Mouse (Mus musculus) heart, postnatal 0 days (tissue): ENCODE data around the gene Fam19a5. TPM values are rescaled to one million over a fixed set of nuclear protein-coding genes. Genes with fewer than 3 reads are reported as not detected.

Experiments used
- ATAC-seq: fragments of 200-750 bp; cut with Nextera tagmentation; 2 replicates; pipeline ENCODE4 v1.8.0; 2017; ENCODE audit warnings: low read depth, moderate number of reproducible peaks, moderate library complexity; ENCODE audit not compliant: insufficient read depth
- DNase-seq: peaks from one replicate; pipeline ENCODE4 v3.0.0-alpha.2; 2016; ENCODE audit warnings: low spot score
- H3K27ac ChIP-seq: fragments of 300-500 bp; sonication (generic); 2 replicates; pipeline ENCODE4 v1.5.1; 2014; ENCODE audit warnings: low read depth, mild to moderate bottlenecking
- H3K27me3 ChIP-seq: fragments of 300-500 bp; sonication (generic); 2 replicates; pipeline ENCODE4 v1.6.1; 2014; ENCODE audit warnings: low read length, mixed read lengths; ENCODE audit not compliant: control insufficient read depth, insufficient read depth
- H3K36me3 ChIP-seq: fragments of 300-500 bp; sonication (generic); replicated peaks from 2 replicates; pipeline ENCODE4 v1.6.1; 2014; ENCODE audit warnings: low read length, mixed read lengths; ENCODE audit not compliant: control insufficient read depth, insufficient read depth
- H3K4me1 ChIP-seq: fragments of 300-500 bp; sonication (generic); 2 replicates; pipeline ENCODE4 v1.6.1; 2014; ENCODE audit warnings: antibody characterized with exemption; ENCODE audit not compliant: control insufficient read depth, insufficient read depth
- H3K4me2 ChIP-seq: fragments of 300-500 bp; sonication (generic); 2 replicates; pipeline ENCODE4 v1.6.1; 2014; ENCODE audit warnings: low read depth, mild to moderate bottlenecking, low read length, moderate library complexity
- H3K4me3 ChIP-seq: fragments of 300-500 bp; sonication (generic); 2 replicates; pipeline ENCODE4 v1.5.1; 2014; ENCODE audit warnings: low read depth, low read length
- H3K9ac ChIP-seq: fragments of 300-500 bp; sonication (generic); replicated peaks from 2 replicates; pipeline ENCODE4 v1.6.1; 2014; ENCODE audit warnings: low read depth, low read length, mixed read lengths
- H3K9me3 ChIP-seq: fragments of 300-500 bp; sonication (generic); replicated peaks from 2 replicates; pipeline ENCODE4 v1.6.1; 2016; ENCODE audit warnings: low read length; ENCODE audit not compliant: control insufficient read depth
- CTCF ChIP-seq: IDR thresholded peaks from 2 replicates; pipeline ENCODE4 v1.5.1; 2016; ENCODE audit warnings: antibody characterized with exemption, control low read depth, low read depth
- EP300 ChIP-seq: IDR thresholded peaks from 2 replicates; pipeline ENCODE4 v1.6.1; 2016; ENCODE audit warnings: antibody characterized with exemption, low read depth
- WGBS: fragments of 180-500 bp; shearing (Covaris S2); extraction: QIAGEN DNeasy Blood & Tissue Kit; methylation state at CpG from one replicate; pipeline ENCODE4 v1.1.7; 2014; 5-methylcytosine and 5-hydroxymethylcytosine counted together
- microRNA-seq: library from miRNA; unstranded; fragments of <30 nt; microRNA quantifications from one replicate; pipeline ENCODE4, GENCODE M21; 2016
- polyA plus RNA-seq: library from polyadenylated mRNA; unstranded; fragments of >200 nt; fragmentation: Nextera tagmentation; extraction: Ambion mirVana; gene quantifications from 2 replicates; pipeline ENCODE4 v1.2.1, GENCODE M21; 2015
- total RNA-seq: library from RNA; depleted of rRNA; stranded (reverse); fragments of >200 nt; gene quantifications from 2 replicates; pipeline ENCODE4 v1.2.3, GENCODE M21; 2014; ENCODE audit warnings: low replicate concordance

The Fam19a5 gene
- total and polyA plus RNA-seq, 2 experiments from 2014 or later, result 0.27 to 2.5 TPM

- H3K36me3 ChIP-seq, result no peaks in the 10 kb centered on the region
- H3K4me3 ChIP-seq, result no peak overlapping the region
- 62% methylated on average over 4 of the region's 4 CpGs for WGBS
- H3K9ac ChIP-seq, result no peak overlapping the region
- ATAC-seq (no peak), DNase-seq (no peak)
- no peaks in the 10 kb centered on the region for H3K27me3 ChIP-seq
- no peak overlapping the region for H3K27ac ChIP-seq
- TF ChIP-seq CTCF (no peak), EP300 (no peak)
- H3K4me1 ChIP-seq, result no peaks in the 10 kb centered on the region
- H3K4me2 ChIP-seq, result no peak overlapping the region
- no peaks in the 10 kb centered on the region for H3K9me3 ChIP-seq
These were observed 245.6 kb downstream of the Fam19a5 start for GRCm38 (mm10) chr15:87789671-87790070.

- Histone ChIP-seq H3K9ac (no peak overlapping the region), H3K27ac (no peak overlapping the region), H3K36me3 (no peaks in the 10 kb centered on the region), H3K4me3 (no peak overlapping the region), H3K4me2 (no peak overlapping the region), H3K4me1 (no peaks in the 10 kb centered on the region), H3K27me3 (no peaks in the 10 kb centered on the region), H3K9me3 (no peaks in the 10 kb centered on the region)
- ATAC-seq (no peak), DNase-seq (no peak)
- TF ChIP-seq CTCF, result no peak
- TF ChIP-seq EP300, result no peak
- WGBS, result 66% methylated on average over 3 of the region's 3 CpGs
These were observed 249.6 kb downstream of the Fam19a5 start for GRCm38 (mm10) chr15:87793661-87794060.

GRCm38 (mm10) chr15:87796571-87796970 lies 252.5 kb downstream of the Fam19a5 start:
- TF ChIP-seq EP300 (no peak), CTCF (no peak)
- ATAC-seq, result no peak
- H3K9me3 ChIP-seq, result no peaks in the 10 kb centered on the region

More at GRCm38 (mm10) chr15:87796571-87796970, 252.5 kb downstream of the Fam19a5 start:
- 64% methylated on average over 3 of the region's 3 CpGs for WGBS
- Histone ChIP-seq H3K27ac (no peak overlapping the region), H3K4me1 (no peaks in the 10 kb centered on the region), H3K4me2 (no peak overlapping the region), H3K27me3 (no peaks in the 10 kb centered on the region), H3K9ac (no peak overlapping the region), H3K4me3 (no peak overlapping the region), H3K36me3 (no peaks in the 10 kb centered on the region)
- DNase-seq, result no peak

Small RNA genes within 50 kb of the gene (microRNA-seq; reads per million reads assigned to microRNA genes)
- gene Mir6393, result not detected
